Mouse (Mus musculus) hindbrain, postnatal 0 days (tissue): ENCODE data around the gene Lamc2. TPM values are rescaled to one million over a fixed set of nuclear protein-coding genes. Genes with fewer than 3 reads are reported as not detected.

Source experiments
- ATAC-seq: fragments of 200-750 bp; cut with Nextera tagmentation; 2 replicates; pipeline ENCODE4 v1.8.0; 2017; ENCODE audit warnings: mild to moderate bottlenecking, moderate TSS enrichment, moderate library complexity
- DNase-seq: peaks from one replicate; pipeline ENCODE4 v3.0.0-alpha.2; 2015; ENCODE audit warnings: low spot score
- H3K27ac ChIP-seq: fragments of 300-500 bp; sonication (generic); 2 replicates; pipeline ENCODE4 v1.5.1; 2014; ENCODE audit warnings: mild to moderate bottlenecking
- H3K27me3 ChIP-seq: fragments of 300-500 bp; sonication (generic); 2 replicates; pipeline ENCODE4 v1.6.1; 2014; ENCODE audit warnings: low read length, mixed read lengths; ENCODE audit not compliant: insufficient read depth
- H3K36me3 ChIP-seq: fragments of 300-500 bp; sonication (generic); 2 replicates; pipeline ENCODE4 v1.6.1; 2014; ENCODE audit warnings: low read length, mixed read lengths; ENCODE audit not compliant: insufficient read depth
- H3K4me1 ChIP-seq: fragments of 300-500 bp; sonication (generic); 2 replicates; pipeline ENCODE4 v1.6.1; 2014; ENCODE audit warnings: antibody characterized with exemption, low read length, mixed read lengths; ENCODE audit not compliant: insufficient read depth
- H3K4me2 ChIP-seq: fragments of 300-500 bp; sonication (generic); 2 replicates; pipeline ENCODE4 v1.6.1; 2014; ENCODE audit warnings: low read depth, mild to moderate bottlenecking, low read length, moderate library complexity, mixed read lengths
- H3K4me3 ChIP-seq: fragments of 300-500 bp; sonication (generic); 2 replicates; pipeline ENCODE4 v1.5.1; 2014; ENCODE audit warnings: low read length
- H3K9ac ChIP-seq: fragments of 300-500 bp; sonication (generic); replicated peaks from 2 replicates; pipeline ENCODE4 v1.6.1; 2014; ENCODE audit warnings: mild to moderate bottlenecking, low read length, moderate library complexity, mixed read lengths
- H3K9me3 ChIP-seq: fragments of 300-500 bp; sonication (generic); 2 replicates; pipeline ENCODE4 v1.6.1; 2016; ENCODE audit warnings: low read length, mixed read lengths
- CTCF ChIP-seq: IDR thresholded peaks from 2 replicates; pipeline ENCODE4 v1.5.1; 2016; ENCODE audit warnings: antibody characterized with exemption, control low read depth, low read depth
- WGBS: fragments of 180-500 bp; shearing (Covaris S2); extraction: QIAGEN DNeasy Blood & Tissue Kit; methylation state at CpG from one replicate; pipeline ENCODE4 v1.1.7; 2014; 5-methylcytosine and 5-hydroxymethylcytosine counted together
- polyA plus RNA-seq: library from polyadenylated mRNA; unstranded; fragments of >200 nt; fragmentation: Nextera tagmentation; extraction: Ambion mirVana; gene quantifications from 2 replicates; pipeline ENCODE4 v1.2.1, GENCODE M21; 2015
- total RNA-seq: library from RNA; depleted of rRNA; stranded (reverse); fragments of >200 nt; gene quantifications from 2 replicates; pipeline ENCODE4 v1.2.3, GENCODE M21; 2014

Gene Lamc2
- total and polyA plus RNA-seq, 2 experiments from 2014 or later: 4.4 to 5.8 TPM

GRCm38 (mm10) chr1:153163831-153164230, 22.4 kb downstream of the Lamc2 start:
- H3K27ac ChIP-seq: no peak overlapping the region
- no peaks in the 10 kb centered on the region for H3K27me3 ChIP-seq
- H3K9ac ChIP-seq: no peak overlapping the region
- 75% methylated on average over 3 of the region's 3 CpGs for WGBS
- H3K4me2 ChIP-seq: no peak overlapping the region
- H3K9me3 ChIP-seq: no peaks in the 10 kb centered on the region
- no peaks in the 10 kb centered on the region for H3K36me3 ChIP-seq
- ATAC-seq: no peak
- no peaks in the 10 kb centered on the region for H3K4me1 ChIP-seq
- H3K4me3 ChIP-seq: no peak overlapping the region
- TF ChIP-seq CTCF: no peak
- DNase-seq: no peak

- Histone ChIP-seq H3K4me1 (no peaks in the 10 kb centered on the region), H3K27ac (no peak overlapping the region), H3K9ac (no peak overlapping the region), H3K4me2 (no peak overlapping the region), H3K9me3 (no peaks in the 10 kb centered on the region), H3K4me3 (no peak overlapping the region), H3K36me3 (no peaks in the 10 kb centered on the region), H3K27me3 (no peaks in the 10 kb centered on the region)
- WGBS: 90% methylated on average over 4 of the region's 4 CpGs
- no peak for TF ChIP-seq CTCF
- no peak for DNase-seq
- ATAC-seq: no peak
Observed at GRCm38 (mm10) chr1:153159137-153159536, 27.1 kb downstream of the Lamc2 start.

- H3K27me3 ChIP-seq: no peaks in the 10 kb centered on the region
- DNase-seq (no peak), ATAC-seq (no peak)
- no peak overlapping the region for H3K9ac ChIP-seq
- TF ChIP-seq CTCF: no peak
- H3K4me3 ChIP-seq: no peak overlapping the region
- WGBS: 83% methylated on average over 5 of the region's 5 CpGs
- H3K36me3 ChIP-seq: no peaks in the 10 kb centered on the region
- no peak overlapping the region for H3K27ac ChIP-seq
- no peaks in the 10 kb centered on the region for H3K4me1 ChIP-seq
- H3K9me3 ChIP-seq: no peaks in the 10 kb centered on the region
- H3K4me2 ChIP-seq: no peak overlapping the region
Observed at GRCm38 (mm10) chr1:153157021-153157623, 29.1 kb downstream of the Lamc2 start.

GRCm38 (mm10) chr1:153155364-153155763, 30.9 kb downstream of the Lamc2 start:
- ATAC-seq (no peak), DNase-seq (no peak)
- Histone ChIP-seq H3K27ac (no peak overlapping the region), H3K27me3 (no peaks in the 10 kb centered on the region), H3K4me3 (no peak overlapping the region), H3K9me3 (no peaks in the 10 kb centered on the region), H3K4me1 (no peaks in the 10 kb centered on the region), H3K36me3 (no peaks in the 10 kb centered on the region), H3K9ac (no peak overlapping the region), H3K4me2 (no peak overlapping the region)
- 79% methylated on average over 8 of the region's 8 CpGs for WGBS
- TF ChIP-seq CTCF: no peak

- Histone ChIP-seq H3K4me3 (no peak overlapping the region), H3K27ac (no peak overlapping the region), H3K9ac (no peak overlapping the region), H3K36me3 (no peaks in the 10 kb centered on the region), H3K9me3 (no peaks in the 10 kb centered on the region), H3K4me2 (no peak overlapping the region), H3K4me1 (no peaks in the 10 kb centered on the region), H3K27me3 (no peaks in the 10 kb centered on the region)
- DNase-seq: peak; percentile 25
- TF ChIP-seq CTCF: no peak
- ATAC-seq: peak; percentile 56
- WGBS: 50% methylated on average over 10 of the region's 10 CpGs
Observed at GRCm38 (mm10) chr1:153153619-153154137, 32.6 kb downstream of the Lamc2 start.

- Histone ChIP-seq H3K4me2 (no peak overlapping the region), H3K9ac (no peak overlapping the region), H3K4me3 (no peak overlapping the region), H3K9me3 (no peaks in the 10 kb centered on the region), H3K36me3 (no peaks in the 10 kb centered on the region), H3K4me1 (no peaks in the 10 kb centered on the region), H3K27me3 (no peaks in the 10 kb centered on the region), H3K27ac (no peak overlapping the region)
- WGBS: 66% methylated on average over 7 of the region's 7 CpGs
- ATAC-seq (no peak), DNase-seq (peak; percentile 26)
- TF ChIP-seq CTCF: no peak
Observed at GRCm38 (mm10) chr1:153152594-153152993, 33.7 kb downstream of the Lamc2 start.

- Histone ChIP-seq H3K9ac (no peak overlapping the region), H3K4me2 (no peak overlapping the region), H3K4me3 (no peak overlapping the region), H3K27me3 (no peaks in the 10 kb centered on the region), H3K9me3 (no peaks in the 10 kb centered on the region), H3K36me3 (no peaks in the 10 kb centered on the region), H3K4me1 (no peaks in the 10 kb centered on the region), H3K27ac (no peak overlapping the region)
- no peak for TF ChIP-seq CTCF
- WGBS: 85% methylated on average over 5 of the region's 5 CpGs
- ATAC-seq (no peak), DNase-seq (no peak)
Observed at GRCm38 (mm10) chr1:153145791-153146190, 40.5 kb downstream of the Lamc2 start.
